Mouse (Mus musculus): ENCODE results near the gene Nanos1.

DNA sequence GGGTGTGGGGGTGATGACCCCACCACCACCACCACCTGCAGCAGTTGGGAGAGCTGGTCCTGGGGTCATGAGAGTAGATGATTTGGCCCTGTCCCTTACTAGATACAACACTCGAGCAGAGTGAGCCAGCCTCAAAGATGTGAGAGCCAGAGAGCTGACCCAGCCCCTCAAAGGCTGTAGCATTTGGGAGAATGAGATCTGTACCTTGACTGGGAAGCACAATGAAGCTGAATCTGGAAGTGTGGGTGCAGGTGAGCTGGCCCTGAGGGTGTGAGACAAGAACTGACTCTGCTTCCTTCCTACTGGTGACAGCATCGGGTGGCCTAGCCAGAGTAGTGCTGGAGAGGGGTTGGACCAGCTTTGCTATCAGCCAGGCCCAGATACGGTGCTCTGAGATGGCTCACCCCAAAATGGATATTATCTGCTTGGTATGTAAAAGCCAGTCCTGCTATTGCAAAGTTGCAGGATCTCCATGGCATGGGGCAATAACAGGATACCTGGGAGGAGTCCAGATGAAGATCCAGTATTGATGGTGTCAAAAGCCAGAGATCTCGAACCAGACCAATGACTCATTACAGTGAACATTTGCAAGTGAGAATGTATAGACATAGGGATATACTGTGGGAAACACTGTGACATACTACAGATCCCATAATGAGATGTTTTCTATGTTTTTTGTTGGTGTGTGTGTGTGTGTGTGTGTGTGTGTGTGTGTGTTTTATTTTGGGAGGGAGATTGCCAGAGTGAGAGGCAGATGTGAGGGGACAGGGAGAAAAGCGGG is 11.8 kb upstream of the Nanos1 start:
- TF ChIP-seq POLR2A (IDR thresholded peaks at IDR 0.05; ENCODE audit: borderline replicate concordance, extremely low read depth, insufficient read depth, insufficient read length, poor library complexity, severe bottlenecking) (no peak), CTCF (IDR thresholded peaks at IDR 0.05; ENCODE audit: borderline replicate concordance, extremely low read depth, insufficient read depth, insufficient read length) (no peak)

All from brain, embryonic 14.5 days (tissue).